Mouse (Mus musculus) megakaryocyte-erythroid progenitor cell, adult 5 weeks (primary cell): Measurements from ENCODE around the gene Olfr1509. TPM values are rescaled to one million over a fixed set of nuclear protein-coding genes. Genes with fewer than 3 reads are reported as not detected.

Experiments used
- polyA plus RNA-seq: library from polyadenylated mRNA; stranded (reverse); fragments of >175 nt; gene quantifications from 2 replicates; pipeline ENCODE4 v1.2.3, GENCODE M21; 2012

Gene Olfr1509
- polyA plus RNA-seq = not detected in 2 replicates

DNA sequence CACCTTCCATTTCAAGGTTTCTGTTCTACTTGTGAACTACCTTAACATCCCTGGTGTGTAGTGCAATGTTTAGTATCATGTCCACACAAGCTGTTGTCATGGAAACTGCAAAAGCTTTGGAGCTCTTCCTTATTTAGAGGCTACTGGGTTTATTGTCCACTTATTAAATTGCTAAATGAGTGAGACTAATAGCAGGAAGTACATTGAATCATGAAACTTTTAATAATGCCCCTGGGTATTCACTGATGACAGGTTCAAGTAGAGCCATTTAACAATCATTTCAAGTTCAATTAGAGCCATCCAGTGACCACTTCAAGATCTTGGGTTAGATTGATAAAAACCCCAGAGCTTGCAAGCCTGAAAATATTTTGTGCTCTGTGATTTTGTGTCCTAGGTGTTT is at the start of gene Olfr1509:
TSS of gene Olfr1509 (plus strand) at position 301 of the 400 bp plus-strand sequence.

DNA sequence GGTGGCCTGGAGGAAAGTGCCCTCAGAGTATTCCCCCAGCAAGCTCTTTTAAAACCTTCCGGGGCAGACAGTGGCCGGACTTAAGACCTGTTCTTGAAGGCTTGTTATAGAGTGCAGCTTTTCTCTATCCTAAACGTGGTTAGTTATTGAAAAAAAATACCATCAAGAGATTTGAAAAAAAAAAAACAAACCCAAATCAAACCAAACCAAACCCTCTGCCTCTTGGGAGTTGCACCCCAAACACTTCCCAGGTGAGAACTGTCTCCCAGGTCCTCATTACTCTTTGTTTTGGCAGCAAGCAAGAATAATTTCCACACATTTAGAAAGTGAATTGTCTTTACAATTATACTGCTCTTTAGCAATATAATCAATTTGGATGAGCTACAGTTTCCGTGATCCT is 45.5 kb upstream of the Olfr1509 start, which contains the start of gene Olfr1511:
TSS of gene Olfr1511 (minus strand) at position 101 of the 400 bp plus-strand sequence.

GRCm38 (mm10) chr14:52414273-52414672 is 28.5 kb upstream of the Olfr1509 start, which contains the start of gene Olfr1510:
Gene Olfr1510 (minus strand): TSS chr14:52414373.

GRCm38 (mm10) chr14:52467395-52467794 is 24.6 kb downstream of the Olfr1509 start, which contains the start of gene Olfr1508:
Gene Olfr1508 (minus strand): TSS chr14:52467495.

DNA sequence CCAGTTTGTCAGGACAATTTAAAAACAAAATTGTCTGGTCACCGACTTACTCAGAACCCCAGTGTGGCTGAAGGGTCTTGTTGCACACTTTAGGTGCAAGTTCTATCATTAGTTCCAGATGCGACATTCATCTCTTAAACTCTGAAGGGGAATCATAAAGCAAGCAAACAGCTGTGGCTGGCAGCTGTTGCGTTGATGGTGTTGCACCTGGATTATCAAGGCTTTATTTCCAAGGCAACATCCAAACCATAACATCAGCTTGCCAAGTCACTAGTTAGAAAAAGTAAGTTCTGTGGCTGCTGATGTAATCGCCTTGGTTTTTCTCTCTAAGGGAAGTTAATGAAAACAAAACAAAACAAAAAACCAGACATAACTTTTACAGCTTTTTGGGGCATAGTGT is 52.7 kb downstream of the Olfr1509 start, which contains the start of gene Olfr1507:
TSS of gene Olfr1507 (minus strand) at position 234 of the 400 bp plus-strand sequence.

Other genes starting within 250 kb of the Olfr1509 start
- 15.2 and 16.3 TPM in 2 replicates for gene Supt16, start 245.6 kb upstream of the Olfr1509 start, polyA plus RNA-seq
- gene Chd8, start 185.2 kb upstream of the Olfr1509 start, polyA plus RNA-seq = 11.4 and 14.8 TPM in 2 replicates
- 38.1 and 41.5 TPM in 2 replicates for gene Tox4, start 163.8 kb upstream of the Olfr1509 start, polyA plus RNA-seq
- 0.36 and 0.48 TPM in 2 replicates for gene Rab2b, start 163.4 kb upstream of the Olfr1509 start, polyA plus RNA-seq
- gene Mettl3, start 137.9 kb upstream of the Olfr1509 start, polyA plus RNA-seq = 12.9 and 18.7 TPM in 2 replicates
- gene Sall2, start 114.2 kb upstream of the Olfr1509 start, polyA plus RNA-seq = 1.4 and 2.2 TPM in 2 replicates
- not detected in 2 replicates for gene Olfr1513, start 86.6 kb upstream of the Olfr1509 start, polyA plus RNA-seq
- not detected in 2 replicates for gene Olfr1512, start 63.8 kb upstream of the Olfr1509 start, polyA plus RNA-seq
- not detected in 2 replicates for gene Olfr1511, start 45.6 kb upstream of the Olfr1509 start, polyA plus RNA-seq
- gene Olfr1510, start 28.6 kb upstream of the Olfr1509 start, polyA plus RNA-seq = not detected in 2 replicates
- gene Olfr1508, start 24.5 kb downstream of the Olfr1509 start, polyA plus RNA-seq = 0.01 TPM in 1 of 2 replicates, not detected in the other
- gene Olfr1507, start 52.8 kb downstream of the Olfr1509 start, polyA plus RNA-seq = not detected in 2 replicates